Mouse (Mus musculus) kidney, postnatal 14 days (tissue): ENCODE measurements around the gene Derl2.

Source experiments
- DNase-seq: peaks from one replicate; pipeline ENCODE4 v3.0.0; 2022; ENCODE audit warnings: mixed read lengths

Gene Derl2

GRCm38 (mm10) chr11:71019201-71020068, at the start of gene Derl2, which contains the start of gene Mis12:
TSS of gene Derl2 (minus strand) at chr11:71019841.
TSS of gene Mis12 (plus strand) at chr11:71019611.
- DNase-seq = peak; percentile 99

- no peak for DNase-seq
Measured at GRCm38 (mm10) chr11:71052554-71052953, 32.9 kb upstream of the Derl2 start.

- DNase-seq = no peak
Measured at GRCm38 (mm10) chr11:71039526-71040298, 20.1 kb upstream of the Derl2 start.

- DNase-seq = peak; percentile 23
Measured at GRCm38 (mm10) chr11:71033163-71033761, 13.6 kb upstream of the Derl2 start, which contains the start of gene 6330403K07Rik. TSS of gene 6330403K07Rik (minus strand) at chr11:71033513.

GRCm38 (mm10) chr11:71032491-71033162, 13.0 kb upstream of the Derl2 start:
- DNase-seq = no peak

GRCm38 (mm10) chr11:71032070-71032469, 12.4 kb upstream of the Derl2 start:
- no peak for DNase-seq

- DNase-seq = no peak
Measured at GRCm38 (mm10) chr11:71029403-71030118, 9.9 kb upstream of the Derl2 start.

GRCm38 (mm10) chr11:71028280-71028679, 8.6 kb upstream of the Derl2 start:
- no peak for DNase-seq

GRCm38 (mm10) chr11:71018416-71019200, 1.0 kb downstream of the Derl2 start:
- DNase-seq = peak; percentile 8

- no peak for DNase-seq
Measured at GRCm38 (mm10) chr11:71017051-71017450, 2.6 kb downstream of the Derl2 start.

- DNase-seq = no peak
Measured at GRCm38 (mm10) chr11:71012743-71013142, 6.9 kb downstream of the Derl2 start.

GRCm38 (mm10) chr11:71008321-71008720, 11.3 kb downstream of the Derl2 start:
- DNase-seq = no peak

- DNase-seq = no peak
Measured at GRCm38 (mm10) chr11:71007831-71008230, 11.8 kb downstream of the Derl2 start.

- DNase-seq = no peak
Measured at GRCm38 (mm10) chr11:71007026-71007425, 12.6 kb downstream of the Derl2 start.

- DNase-seq = no peak
Measured at GRCm38 (mm10) chr11:71005046-71005445, 14.6 kb downstream of the Derl2 start.

GRCm38 (mm10) chr11:71004316-71004773, 15.3 kb downstream of the Derl2 start, which contains the start of gene Dhx33:
TSS of gene Dhx33 (minus strand) at chr11:71004437.
- DNase-seq = peak; percentile 98

- DNase-seq = peak; percentile 34
Measured at GRCm38 (mm10) chr11:71003611-71004315, 15.9 kb downstream of the Derl2 start.

GRCm38 (mm10) chr11:71001167-71001566, 18.5 kb downstream of the Derl2 start:
- DNase-seq = no peak

GRCm38 (mm10) chr11:70982557-70983228, 36.9 kb downstream of the Derl2 start, which contains the start of gene C1qbp:
TSS of gene C1qbp (minus strand) at chr11:70983026.
- DNase-seq = peak; percentile 95
